Mouse (Mus musculus): ENCODE data around the gene Hcls1. TPM values are rescaled to one million over a fixed set of nuclear protein-coding genes. Genes with fewer than 3 reads are reported as not detected.
A peak's percentile ranks its signal among the peaks of the same experiment; 100 is the strongest.

Gene Hcls1
- polyA plus RNA-seq, 1 experiment from 2014 or later = 2.9 TPM

- 84% methylated on average over 13 of the region's 13 CpGs for WGBS
- no peaks in the 10 kb centered on the region; the same call in 1 of the 2 replicates for H3K4me1 ChIP-seq (replicated peaks; ENCODE audit: control insufficient read depth, insufficient read depth, low read length)
- no peak overlapping the region for H3K27ac ChIP-seq (ENCODE audit: low read depth)
- no peaks in the 10 kb centered on the region for H3K27me3 ChIP-seq (replicated peaks; ENCODE audit: control insufficient read depth, insufficient read depth, low read length)
- H3K9ac ChIP-seq (ENCODE audit: low read length) = no peak overlapping the region
- no peak overlapping the region for H3K4me3 ChIP-seq (ENCODE audit: low read depth, low read length)
- H3K9me3 ChIP-seq (ENCODE audit: control insufficient read depth, low read length) = no peaks in the 10 kb centered on the region
- no peak for ATAC-seq (replicated peaks; ENCODE audit: low FRiP score, low TSS enrichment, low read depth)
- no peak overlapping the region for H3K4me2 ChIP-seq (ENCODE audit: low read length)
- H3K36me3 ChIP-seq (ENCODE audit: control insufficient read depth, insufficient read depth, low read length) = peaks cover 77% of the 10 kb centered on the region
- no peak for DNase-seq (ENCODE audit: low spot score)
These were observed 22.5 kb upstream of the Hcls1 start for GRCm38 (mm10) chr16:36912311-36912710.

- DNase-seq (ENCODE audit: low spot score) = peak; percentile 53
- Histone ChIP-seq H3K4me3 (ENCODE audit: low read depth, low read length) (no peak overlapping the region), H3K4me2 (ENCODE audit: low read length) (no peak overlapping the region), H3K36me3 (ENCODE audit: control insufficient read depth, insufficient read depth, low read length) (peaks cover 79% of the 10 kb centered on the region), H3K4me1 (replicated peaks; ENCODE audit: control insufficient read depth, insufficient read depth, low read length) (no peaks in the 10 kb centered on the region; the same call in 1 of the 2 replicates), H3K9ac (ENCODE audit: low read length) (no peak overlapping the region), H3K27ac (ENCODE audit: low read depth) (no peak overlapping the region), H3K9me3 (ENCODE audit: control insufficient read depth, low read length) (no peaks in the 10 kb centered on the region), H3K27me3 (replicated peaks; ENCODE audit: control insufficient read depth, insufficient read depth, low read length) (no peaks in the 10 kb centered on the region)
- no peak; the same call in 1 of the 2 replicates for ATAC-seq (replicated peaks; ENCODE audit: low FRiP score, low TSS enrichment, low read depth)
- WGBS = 53% methylated on average over 5 of the region's 5 CpGs
These were observed 20.6 kb upstream of the Hcls1 start for GRCm38 (mm10) chr16:36914195-36914594.

- Histone ChIP-seq H3K4me1 (replicated peaks; ENCODE audit: control insufficient read depth, insufficient read depth, low read length) (no peaks in the 10 kb centered on the region; the same call in 1 of the 2 replicates), H3K27me3 (replicated peaks; ENCODE audit: control insufficient read depth, insufficient read depth, low read length) (no peaks in the 10 kb centered on the region), H3K4me3 (ENCODE audit: low read depth, low read length) (no peak overlapping the region), H3K9ac (ENCODE audit: low read length) (no peak overlapping the region), H3K36me3 (ENCODE audit: control insufficient read depth, insufficient read depth, low read length) (peaks cover 62% of the 10 kb centered on the region), H3K4me2 (ENCODE audit: low read length) (no peak overlapping the region), H3K27ac (ENCODE audit: low read depth) (no peak overlapping the region), H3K9me3 (ENCODE audit: control insufficient read depth, low read length) (no peaks in the 10 kb centered on the region)
- no peak for ATAC-seq (replicated peaks; ENCODE audit: low FRiP score, low TSS enrichment, low read depth)
- no peak for DNase-seq (ENCODE audit: low spot score)
- 94% methylated on average over 10 of the region's 10 CpGs for WGBS
These were observed 16.3 kb upstream of the Hcls1 start for GRCm38 (mm10) chr16:36918505-36918904.

- Histone ChIP-seq H3K27ac (ENCODE audit: low read depth) (no peak overlapping the region), H3K4me2 (ENCODE audit: low read length) (no peak overlapping the region), H3K36me3 (ENCODE audit: control insufficient read depth, insufficient read depth, low read length) (peaks cover 60% of the 10 kb centered on the region), H3K9ac (ENCODE audit: low read length) (no peak overlapping the region), H3K4me1 (replicated peaks; ENCODE audit: control insufficient read depth, insufficient read depth, low read length) (no peaks in the 10 kb centered on the region), H3K27me3 (replicated peaks; ENCODE audit: control insufficient read depth, insufficient read depth, low read length) (no peaks in the 10 kb centered on the region), H3K4me3 (ENCODE audit: low read depth, low read length) (no peak overlapping the region), H3K9me3 (ENCODE audit: control insufficient read depth, low read length) (no peaks in the 10 kb centered on the region)
- DNase-seq (ENCODE audit: low spot score) (no peak), ATAC-seq (replicated peaks; ENCODE audit: low FRiP score, low TSS enrichment, low read depth) (no peak)
- 85% methylated on average over 3 of the region's 3 CpGs for WGBS
These were observed 14.4 kb upstream of the Hcls1 start for GRCm38 (mm10) chr16:36920410-36920809.

- DNase-seq (ENCODE audit: low spot score) = no peak
These were observed 13.6 kb upstream of the Hcls1 start for GRCm38 (mm10) chr16:36921067-36921613.

GRCm38 (mm10) chr16:36921980-36922379 lies 12.8 kb upstream of the Hcls1 start:
- H3K9ac ChIP-seq (ENCODE audit: low read length) = no peak overlapping the region
- 86% methylated on average over 6 of the region's 6 CpGs for WGBS
- H3K4me1 ChIP-seq (replicated peaks; ENCODE audit: control insufficient read depth, insufficient read depth, low read length) = no peaks in the 10 kb centered on the region
- H3K36me3 ChIP-seq (ENCODE audit: control insufficient read depth, insufficient read depth, low read length) = peaks cover 61% of the 10 kb centered on the region
- no peak for ATAC-seq (replicated peaks; ENCODE audit: low FRiP score, low TSS enrichment, low read depth)
- no peaks in the 10 kb centered on the region for H3K27me3 ChIP-seq (replicated peaks; ENCODE audit: control insufficient read depth, insufficient read depth, low read length)
- no peak overlapping the region for H3K4me3 ChIP-seq (ENCODE audit: low read depth, low read length)
- no peak for DNase-seq (ENCODE audit: low spot score)
- H3K9me3 ChIP-seq (ENCODE audit: control insufficient read depth, low read length) = no peaks in the 10 kb centered on the region
- H3K4me2 ChIP-seq (ENCODE audit: low read length) = no peak overlapping the region
- H3K27ac ChIP-seq (ENCODE audit: low read depth) = no peak overlapping the region

More at GRCm38 (mm10) chr16:36921067-36921613, 13.6 kb upstream of the Hcls1 start:
- Histone ChIP-seq H3K4me3 (ENCODE audit: low read depth, low read length) (no peak overlapping the region), H3K27ac (ENCODE audit: low read depth) (no peak overlapping the region), H3K4me1 (replicated peaks; ENCODE audit: control insufficient read depth, insufficient read depth, low read length) (no peaks in the 10 kb centered on the region), H3K36me3 (ENCODE audit: control insufficient read depth, insufficient read depth, low read length) (peaks cover 60% of the 10 kb centered on the region), H3K9me3 (ENCODE audit: control insufficient read depth, low read length) (no peaks in the 10 kb centered on the region), H3K9ac (ENCODE audit: low read length) (no peak overlapping the region), H3K4me2 (ENCODE audit: low read length) (no peak overlapping the region), H3K27me3 (replicated peaks; ENCODE audit: control insufficient read depth, insufficient read depth, low read length) (no peaks in the 10 kb centered on the region)
- 87% methylated on average over 8 of the region's 8 CpGs for WGBS
- no peak for ATAC-seq (replicated peaks; ENCODE audit: low FRiP score, low TSS enrichment, low read depth)

- Histone ChIP-seq H3K4me1 (replicated peaks; ENCODE audit: control insufficient read depth, insufficient read depth, low read length) (no peaks in the 10 kb centered on the region), H3K27ac (ENCODE audit: low read depth) (no peak overlapping the region), H3K36me3 (ENCODE audit: control insufficient read depth, insufficient read depth, low read length) (peaks cover 62% of the 10 kb centered on the region), H3K4me3 (ENCODE audit: low read depth, low read length) (no peak overlapping the region), H3K27me3 (replicated peaks; ENCODE audit: control insufficient read depth, insufficient read depth, low read length) (no peaks in the 10 kb centered on the region), H3K4me2 (ENCODE audit: low read length) (no peak overlapping the region), H3K9me3 (ENCODE audit: control insufficient read depth, low read length) (no peaks in the 10 kb centered on the region), H3K9ac (ENCODE audit: low read length) (no peak overlapping the region)
- DNase-seq (ENCODE audit: low spot score) = no peak
- 91% methylated on average over 8 of the region's 8 CpGs for WGBS
- no peak for ATAC-seq (replicated peaks; ENCODE audit: low FRiP score, low TSS enrichment, low read depth)
These were observed 10.5 kb upstream of the Hcls1 start for GRCm38 (mm10) chr16:36924312-36924711.

GRCm38 (mm10) chr16:36925351-36925750 lies 9.4 kb upstream of the Hcls1 start:
- Histone ChIP-seq H3K36me3 (ENCODE audit: control insufficient read depth, insufficient read depth, low read length) (peaks cover 64% of the 10 kb centered on the region), H3K4me1 (replicated peaks; ENCODE audit: control insufficient read depth, insufficient read depth, low read length) (no peaks in the 10 kb centered on the region), H3K27me3 (replicated peaks; ENCODE audit: control insufficient read depth, insufficient read depth, low read length) (no peaks in the 10 kb centered on the region), H3K4me2 (ENCODE audit: low read length) (no peak overlapping the region), H3K27ac (ENCODE audit: low read depth) (no peak overlapping the region), H3K9ac (ENCODE audit: low read length) (no peak overlapping the region), H3K9me3 (ENCODE audit: control insufficient read depth, low read length) (no peaks in the 10 kb centered on the region), H3K4me3 (ENCODE audit: low read depth, low read length) (no peak overlapping the region)
- no peak for ATAC-seq (replicated peaks; ENCODE audit: low FRiP score, low TSS enrichment, low read depth)
- 90% methylated on average over 6 of the region's 6 CpGs for WGBS
- DNase-seq (ENCODE audit: low spot score) = no peak

- WGBS = 68% methylated on average over 6 of the region's 6 CpGs
- Histone ChIP-seq H3K36me3 (ENCODE audit: control insufficient read depth, insufficient read depth, low read length) (peaks cover 65% of the 10 kb centered on the region), H3K9ac (ENCODE audit: low read length) (no peak overlapping the region), H3K4me2 (ENCODE audit: low read length) (no peak overlapping the region), H3K9me3 (ENCODE audit: control insufficient read depth, low read length) (no peaks in the 10 kb centered on the region), H3K27ac (ENCODE audit: low read depth) (no peak overlapping the region), H3K4me1 (replicated peaks; ENCODE audit: control insufficient read depth, insufficient read depth, low read length) (no peaks in the 10 kb centered on the region), H3K4me3 (ENCODE audit: low read depth, low read length) (no peak overlapping the region), H3K27me3 (replicated peaks; ENCODE audit: control insufficient read depth, insufficient read depth, low read length) (no peaks in the 10 kb centered on the region)
- DNase-seq (ENCODE audit: low spot score) (no peak), ATAC-seq (replicated peaks; ENCODE audit: low FRiP score, low TSS enrichment, low read depth) (no peak)
These were observed 9.0 kb upstream of the Hcls1 start for GRCm38 (mm10) chr16:36925797-36926196.
